Mouse (Mus musculus): ENCODE measurements around the gene Pou6f2. TPM values are rescaled to one million over a fixed set of nuclear protein-coding genes. Genes with fewer than 3 reads are reported as not detected.

Gene Pou6f2
- polyA plus RNA-seq, 1 experiment from 2014 or later: 9.1 TPM

- H3K4me3 ChIP-seq (replicated peaks; ENCODE audit: low read length): no peak overlapping the region
- no peak overlapping the region for H3K9ac ChIP-seq
- H3K27ac ChIP-seq: no peak overlapping the region
- DNase-seq (ENCODE audit: low spot score) (no peak), ATAC-seq (ENCODE audit: low FRiP score) (no peak)
- no peaks in the 10 kb centered on the region for H3K9me3 ChIP-seq (ENCODE audit: control insufficient read depth, low read length)
- 81% methylated on average over 15 of the region's 15 CpGs for WGBS
- H3K36me3 ChIP-seq (replicated peaks; ENCODE audit: control insufficient read depth, insufficient read depth): no peaks in the 10 kb centered on the region
- H3K4me2 ChIP-seq (replicated peaks): no peak overlapping the region
- H3K27me3 ChIP-seq (ENCODE audit: control insufficient read depth, insufficient read depth, low read length): no peaks in the 10 kb centered on the region
- no peaks in the 10 kb centered on the region; the same call in 1 of the 2 replicates for H3K4me1 ChIP-seq (replicated peaks; ENCODE audit: control insufficient read depth, insufficient read depth, low read length)
These were observed 272.1 kb downstream of the Pou6f2 start for GRCm38 (mm10) chr13:18125226-18126000.

- Histone ChIP-seq H3K4me2 (replicated peaks) (peak overlapping the region; percentile 31), H3K9ac (no peak overlapping the region), H3K36me3 (replicated peaks; ENCODE audit: control insufficient read depth, insufficient read depth) (no peaks in the 10 kb centered on the region), H3K4me3 (replicated peaks; ENCODE audit: low read length) (no peak overlapping the region), H3K9me3 (ENCODE audit: control insufficient read depth, low read length) (no peaks in the 10 kb centered on the region), H3K4me1 (replicated peaks; ENCODE audit: control insufficient read depth, insufficient read depth, low read length) (no peaks in the 10 kb centered on the region; the same call in 1 of the 2 replicates), H3K27me3 (ENCODE audit: control insufficient read depth, insufficient read depth, low read length) (no peaks in the 10 kb centered on the region), H3K27ac (no peak overlapping the region)
- ATAC-seq (ENCODE audit: low FRiP score) (peak; percentile 77; the same call in 1 of the 2 replicates), DNase-seq (ENCODE audit: low spot score) (peak; percentile 81)
- whole genome bisulfite sequencing: 22% methylated on average over 13 of the region's 13 CpGs
These were observed 273.1 kb downstream of the Pou6f2 start for GRCm38 (mm10) chr13:18124368-18124767.

- Histone ChIP-seq H3K9ac (no peak overlapping the region), H3K27ac (no peak overlapping the region), H3K4me3 (replicated peaks; ENCODE audit: low read length) (no peak overlapping the region), H3K36me3 (replicated peaks; ENCODE audit: control insufficient read depth, insufficient read depth) (no peaks in the 10 kb centered on the region), H3K9me3 (ENCODE audit: control insufficient read depth, low read length) (no peaks in the 10 kb centered on the region), H3K4me2 (replicated peaks) (no peak overlapping the region), H3K4me1 (replicated peaks; ENCODE audit: control insufficient read depth, insufficient read depth, low read length) (no peaks in the 10 kb centered on the region), H3K27me3 (ENCODE audit: control insufficient read depth, insufficient read depth, low read length) (no peaks in the 10 kb centered on the region)
- 98% methylated on average over 2 of the region's 2 CpGs for WGBS
- DNase-seq (ENCODE audit: low spot score) (no peak), ATAC-seq (ENCODE audit: low FRiP score) (no peak)
These were observed 277.1 kb downstream of the Pou6f2 start for GRCm38 (mm10) chr13:18120406-18120805.

GRCm38 (mm10) chr13:18081443-18082119 is 315.9 kb downstream of the Pou6f2 start:
- Histone ChIP-seq H3K27me3 (ENCODE audit: control insufficient read depth, insufficient read depth, low read length) (no peaks in the 10 kb centered on the region), H3K9me3 (ENCODE audit: control insufficient read depth, low read length) (no peaks in the 10 kb centered on the region), H3K36me3 (replicated peaks; ENCODE audit: control insufficient read depth, insufficient read depth) (no peaks in the 10 kb centered on the region), H3K9ac (no peak overlapping the region), H3K4me3 (replicated peaks; ENCODE audit: low read length) (no peak overlapping the region), H3K27ac (no peak overlapping the region), H3K4me1 (replicated peaks; ENCODE audit: control insufficient read depth, insufficient read depth, low read length) (no peaks in the 10 kb centered on the region), H3K4me2 (replicated peaks) (no peak overlapping the region)
- no peak for DNase-seq (ENCODE audit: low spot score)
- WGBS: 77% methylated on average over 10 of the region's 10 CpGs
- no peak for ATAC-seq (ENCODE audit: low FRiP score)

Data from hindbrain, embryonic 14.5 days (tissue).